Mouse (Mus musculus) c-Kit-positive CD71-positive TER-119-negative erythroid progenitor cells, embryonic 14.5 days (primary cell): Measurements from ENCODE around the gene Slc39a9.
A peak's percentile ranks its signal among the peaks of the same experiment; 100 is the strongest.

Experiments
- DNase-seq: peaks from one replicate; pipeline ENCODE4 v3.0.0-alpha.2; 2013; ENCODE audit warnings: low read depth

The Slc39a9 gene

GRCm38 (mm10) chr12:80653951-80654658 lies 10.4 kb downstream of the Slc39a9 start:
- no peak for DNase-seq

GRCm38 (mm10) chr12:80654659-80655025 lies 11.0 kb downstream of the Slc39a9 start:
- DNase-seq, result no peak

GRCm38 (mm10) chr12:80658661-80659060 lies 15.0 kb downstream of the Slc39a9 start:
- DNase-seq, result peak; percentile 17

GRCm38 (mm10) chr12:80662322-80662721 lies 18.6 kb downstream of the Slc39a9 start:
- no peak for DNase-seq

GRCm38 (mm10) chr12:80663935-80664334 lies 20.3 kb downstream of the Slc39a9 start:
- DNase-seq, result no peak

GRCm38 (mm10) chr12:80668391-80668790 lies 24.7 kb downstream of the Slc39a9 start:
- DNase-seq, result no peak

- DNase-seq, result peak; percentile 67
These were observed 29.5 kb downstream of the Slc39a9 start for GRCm38 (mm10) chr12:80673170-80673569.

- peak; percentile 33 for DNase-seq
These were observed 37.7 kb downstream of the Slc39a9 start for GRCm38 (mm10) chr12:80681340-80681739.

- peak; percentile 35 for DNase-seq
These were observed 39.9 kb downstream of the Slc39a9 start for GRCm38 (mm10) chr12:80683554-80683953.

- no peak for DNase-seq
These were observed 40.6 kb downstream of the Slc39a9 start for GRCm38 (mm10) chr12:80684316-80684715.

- no peak for DNase-seq
These were observed 44.1 kb downstream of the Slc39a9 start for GRCm38 (mm10) chr12:80687788-80688211.

GRCm38 (mm10) chr12:80689696-80690095 lies 46.0 kb downstream of the Slc39a9 start:
- DNase-seq, result no peak

GRCm38 (mm10) chr12:80691671-80692091 lies 48.0 kb downstream of the Slc39a9 start:
- DNase-seq, result no peak

- DNase-seq, result no peak
These were observed 48.7 kb downstream of the Slc39a9 start, which contains the start of gene Plekhd1 for GRCm38 (mm10) chr12:80692269-80692972. Plekhd1 (plus strand) TSS chr12:80692591.

- no peak for DNase-seq
These were observed 50.0 kb downstream of the Slc39a9 start for GRCm38 (mm10) chr12:80693700-80694099.

- DNase-seq, result no peak
These were observed 51.3 kb downstream of the Slc39a9 start for GRCm38 (mm10) chr12:80695004-80695403.

GRCm38 (mm10) chr12:80698526-80699143 lies 55.0 kb downstream of the Slc39a9 start:
- DNase-seq, result peak; percentile 57

- peak; percentile 51 for DNase-seq
These were observed 55.5 kb downstream of the Slc39a9 start for GRCm38 (mm10) chr12:80699144-80699531.

GRCm38 (mm10) chr12:80701332-80701731 lies 57.6 kb downstream of the Slc39a9 start:
- no peak for DNase-seq

- no peak for DNase-seq
These were observed 62.7 kb downstream of the Slc39a9 start for GRCm38 (mm10) chr12:80706208-80706914.

- DNase-seq, result no peak
These were observed 63.4 kb downstream of the Slc39a9 start for GRCm38 (mm10) chr12:80706915-80707604.

- DNase-seq, result no peak
These were observed 72.2 kb downstream of the Slc39a9 start for GRCm38 (mm10) chr12:80715915-80716314.
